Mouse (Mus musculus) heart, embryonic 13.5 days (tissue): Measurements from ENCODE around the gene Vmn1r100. TPM values are rescaled to one million over a fixed set of nuclear protein-coding genes. Genes with fewer than 3 reads are reported as not detected.
"Not testable (repeated sequence)": the region's sequence is repeated elsewhere in the genome, so short reads cannot be mapped to it uniquely, and the experiment has no call there.

Experiments
- ATAC-seq: fragments of 200-750 bp; cut with Nextera tagmentation; 2 replicates; pipeline ENCODE4 v1.8.0; 2017; ENCODE audit warnings: moderate TSS enrichment; ENCODE audit not compliant: insufficient number of reproducible peaks, low FRiP score, low TSS enrichment; ENCODE audit errors: extremely low read depth
- H3K27ac ChIP-seq: fragments of 300-500 bp; sonication (generic); replicated peaks from 2 replicates; pipeline ENCODE4 v1.5.1; 2015; ENCODE audit warnings: moderate library complexity, mild to moderate bottlenecking, inconsistent platforms
- H3K27me3 ChIP-seq: fragments of 300-500 bp; sonication (generic); replicated peaks from 2 replicates; pipeline ENCODE4 v1.6.1; 2015; ENCODE audit warnings: mild to moderate bottlenecking, inconsistent platforms
- H3K36me3 ChIP-seq: fragments of 300-500 bp; sonication (generic); 2 replicates; pipeline ENCODE4 v1.6.1; 2015; ENCODE audit warnings: mild to moderate bottlenecking, inconsistent platforms
- H3K4me1 ChIP-seq: fragments of 300-500 bp; sonication (generic); 2 replicates; pipeline ENCODE4 v1.6.1; 2015; ENCODE audit warnings: inconsistent platforms
- H3K4me2 ChIP-seq: fragments of 300-500 bp; sonication (generic); 2 replicates; pipeline ENCODE4 v1.6.1; 2015; ENCODE audit warnings: inconsistent platforms, mild to moderate bottlenecking, moderate library complexity
- H3K4me3 ChIP-seq: fragments of 300-500 bp; sonication (generic); 2 replicates; pipeline ENCODE4 v1.5.1; 2015; ENCODE audit warnings: moderate library complexity, mild to moderate bottlenecking, inconsistent platforms
- H3K9ac ChIP-seq: fragments of 300-500 bp; sonication (generic); 2 replicates; pipeline ENCODE4 v1.6.1; 2015; ENCODE audit warnings: inconsistent platforms, mild to moderate bottlenecking, moderate library complexity
- H3K9me3 ChIP-seq: fragments of 300-500 bp; sonication (generic); 2 replicates; pipeline ENCODE4 v1.6.1; 2016; ENCODE audit warnings: inconsistent platforms
- WGBS: fragments of 180-500 bp; shearing (Covaris S2); methylation state at CpG from one replicate; pipeline ENCODE4 v1.1.7; 2015; ENCODE audit warnings: mixed read lengths; 5-methylcytosine and 5-hydroxymethylcytosine counted together
- polyA plus RNA-seq: library from polyadenylated mRNA; unstranded; fragments of >200 nt; fragmentation: Nextera tagmentation; extraction: Ambion mirVana; gene quantifications from 2 replicates; pipeline ENCODE4 v1.2.1, GENCODE M21; 2015

Gene Vmn1r100
- polyA plus RNA-seq: not detected in 2 replicates

DNA sequence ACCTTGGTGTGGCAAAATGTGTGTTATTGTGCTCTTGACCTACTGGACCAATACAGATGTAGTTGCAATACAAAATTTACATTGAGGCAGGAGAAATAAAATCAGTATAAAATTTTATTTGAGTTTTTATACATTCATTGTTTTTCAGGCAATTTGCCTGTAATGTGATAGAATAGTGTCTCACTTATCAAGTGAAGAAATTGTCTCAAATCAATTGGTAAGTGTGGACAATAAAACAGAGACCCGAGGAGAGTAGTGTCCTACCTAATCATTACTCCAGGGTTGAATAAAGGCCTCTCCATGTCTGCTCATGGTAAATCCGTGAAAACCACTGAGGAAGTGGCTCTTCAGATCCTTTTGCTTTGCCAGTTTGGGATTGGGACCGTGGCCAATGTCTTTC, at the start of gene Vmn1r100:
TSS of gene Vmn1r100 (plus strand) at position 301 of the 400 bp plus-strand sequence.
- not testable (repeated sequence) for H3K4me2 ChIP-seq, H3K4me3 ChIP-seq, H3K9me3 ChIP-seq, H3K27ac ChIP-seq, ATAC-seq, H3K4me1 ChIP-seq, H3K9ac ChIP-seq, H3K36me3 ChIP-seq, H3K27me3 ChIP-seq
- no CpG with 5 or more reads among the region's 3 CpGs for WGBS

DNA sequence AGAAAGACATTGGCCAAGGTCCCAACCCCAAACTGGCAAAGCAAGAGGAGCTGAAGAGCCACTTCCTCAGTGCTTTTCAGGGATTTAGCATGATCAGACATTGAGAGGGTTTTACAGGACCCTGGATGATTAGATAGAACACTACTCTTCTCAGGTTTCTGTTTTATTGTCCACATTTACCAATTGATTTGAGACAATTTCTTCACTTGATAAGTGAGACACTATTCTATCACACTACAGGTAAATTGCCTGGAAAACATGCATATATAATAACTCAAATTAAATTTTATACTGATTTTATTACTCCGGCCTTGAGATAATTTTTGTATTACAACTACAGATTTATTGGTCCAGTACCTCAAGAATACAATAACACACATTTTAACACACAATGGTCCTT, 42.4 kb upstream of the Vmn1r100 start, which contains the start of gene Gm5728:
TSS of gene Gm5728 (minus strand) at position 101 of the 400 bp plus-strand sequence.
- ATAC-seq: not testable (repeated sequence)

DNA sequence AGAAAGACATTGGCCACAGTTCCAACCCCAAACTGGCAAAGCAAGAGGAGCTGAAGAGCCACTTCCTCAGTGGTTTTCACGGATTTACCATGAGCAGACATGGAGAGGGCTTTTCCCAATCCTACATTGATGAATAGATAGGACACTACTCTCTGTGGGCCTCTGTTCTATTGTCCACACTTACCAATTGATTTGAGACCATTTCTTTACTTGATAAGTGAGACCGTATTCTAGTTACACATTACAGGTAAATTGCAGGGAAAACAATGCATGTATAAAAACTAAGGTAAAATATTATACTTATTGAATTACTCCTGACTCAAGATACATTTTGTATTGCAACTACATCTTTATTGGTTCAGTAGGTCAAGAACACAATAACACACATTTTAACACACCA, 24.8 kb downstream of the Vmn1r100 start, which contains the start of gene Vmn1r101:
TSS of gene Vmn1r101 (minus strand) at position 101 of the 400 bp plus-strand sequence.
- not testable (repeated sequence) for H3K27me3 ChIP-seq, H3K9me3 ChIP-seq, ATAC-seq, H3K4me1 ChIP-seq, H3K4me2 ChIP-seq, H3K4me3 ChIP-seq, H3K36me3 ChIP-seq, H3K9ac ChIP-seq, H3K27ac ChIP-seq
- no CpG with 5 or more reads among the region's 2 CpGs for WGBS

More for the DNA sequence above, 42.4 kb upstream of the Vmn1r100 start, which contains the start of gene Gm5728:
- no CpG with 5 or more reads among the region's 1 CpGs for WGBS
- not testable (repeated sequence) for H3K4me1 ChIP-seq, H3K27me3 ChIP-seq, H3K9ac ChIP-seq, H3K36me3 ChIP-seq, H3K4me2 ChIP-seq, H3K27ac ChIP-seq, H3K9me3 ChIP-seq, H3K4me3 ChIP-seq

Other genes starting within 250 kb of the Vmn1r100 start
- gene Vmn1r94, start 249.6 kb upstream of the Vmn1r100 start, polyA plus RNA-seq: not detected in 2 replicates
- not detected in 2 replicates for gene Vmn1r95, start 224.2 kb upstream of the Vmn1r100 start, polyA plus RNA-seq
- gene Gm6164, start 212.3 kb upstream of the Vmn1r100 start, polyA plus RNA-seq: not detected in 2 replicates
- not detected in 2 replicates for gene Gm4498, start 184.1 kb upstream of the Vmn1r100 start, polyA plus RNA-seq
- gene Gm5890, start 155.1 kb upstream of the Vmn1r100 start, polyA plus RNA-seq: not detected in 2 replicates
- gene Gm4133, start 83.9 kb upstream of the Vmn1r100 start, polyA plus RNA-seq: not detected in 2 replicates
- not detected in 2 replicates for gene Gm5728, start 42.5 kb upstream of the Vmn1r100 start, polyA plus RNA-seq
- gene Vmn1r101, start 24.7 kb downstream of the Vmn1r100 start, polyA plus RNA-seq: not detected in 2 replicates
- not detected in 2 replicates for gene Gm10670, start 57.0 kb downstream of the Vmn1r100 start, polyA plus RNA-seq
- not detected in 2 replicates for gene Vmn1r103, start 92.6 kb downstream of the Vmn1r100 start, polyA plus RNA-seq
- not detected in 2 replicates for gene Vmn1r104, start 115.9 kb downstream of the Vmn1r100 start, polyA plus RNA-seq
- gene Gm5726, start 127.8 kb downstream of the Vmn1r100 start, polyA plus RNA-seq: not detected in 2 replicates
- gene Gm4141, start 158.3 kb downstream of the Vmn1r100 start, polyA plus RNA-seq: not detected in 2 replicates
- gene Gm4513, start 181.1 kb downstream of the Vmn1r100 start, polyA plus RNA-seq: not detected in 2 replicates